Mouse (Mus musculus) monocyte, adult 5-6 weeks (primary cell): ENCODE data around the gene Cdh8. TPM values are rescaled to one million over a fixed set of nuclear protein-coding genes. Genes with fewer than 3 reads are reported as not detected.

ENCODE experiments used
- ATAC-seq: fragments of 153-309, 156-312 bp; replicated peaks from 2 replicates; pipeline ENCODE4 v1.8.0; 2017; ENCODE audit warnings: mild to moderate bottlenecking; ENCODE audit not compliant: low TSS enrichment, insufficient number of reproducible peaks, severe bottlenecking, poor library complexity, low FRiP score
- total RNA-seq: library from RNA; stranded (forward); fragments of 200-1000, 200-491, 200-594 nt; gene quantifications from 3 replicates; pipeline ENCODE4 v1.2.3, GENCODE M21; 2017

Cdh8 gene
- 0.29 TPM in 1 of 3 replicates, not detected in the others for total RNA-seq

- no peak for ATAC-seq
Observed at GRCm38 (mm10) chr8:99415966-99416781, at the start of gene Cdh8. Cdh8 (minus strand) TSS chr8:99416471.

DNA sequence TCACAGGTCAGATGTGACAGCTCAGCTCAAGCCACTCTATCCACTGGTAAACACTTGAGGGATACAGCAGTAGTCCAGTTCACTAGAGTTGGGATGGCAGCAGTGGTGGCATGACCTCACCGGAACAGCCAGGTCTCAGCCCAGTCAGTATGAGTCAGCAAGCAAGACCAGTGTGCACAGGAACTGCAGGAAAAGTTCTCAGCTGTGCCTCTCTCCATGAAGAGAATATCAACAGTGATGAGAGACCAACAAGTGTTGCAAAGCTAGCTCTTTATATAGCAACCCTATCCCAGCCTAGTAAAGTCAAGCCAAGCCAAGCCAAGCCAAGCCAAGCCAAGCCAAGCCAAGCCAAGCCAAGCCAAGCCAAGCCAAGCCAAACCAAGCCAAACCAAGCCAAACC is 30.2 kb upstream of the Cdh8 start:
- ATAC-seq: no peak

DNA sequence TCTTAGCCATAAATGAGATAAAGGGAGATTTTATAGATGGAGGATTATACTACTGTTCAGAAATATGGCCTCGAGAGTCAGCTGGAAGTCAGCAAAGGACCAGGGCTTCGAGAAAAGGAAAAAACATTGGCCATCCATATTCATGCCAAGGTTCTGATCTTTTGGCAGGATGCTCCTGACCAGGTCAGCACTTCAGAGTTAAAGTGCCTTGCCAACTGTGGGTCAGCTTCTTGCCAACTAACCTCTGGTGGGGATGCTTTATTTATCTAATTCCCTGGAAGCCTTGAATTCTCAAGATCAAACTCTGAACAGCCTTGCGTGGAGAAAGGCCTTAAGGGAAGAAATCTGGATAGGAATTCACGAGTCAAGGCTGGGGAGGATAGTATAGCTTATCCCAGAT is 9.6 kb upstream of the Cdh8 start:
- no peak for ATAC-seq

DNA sequence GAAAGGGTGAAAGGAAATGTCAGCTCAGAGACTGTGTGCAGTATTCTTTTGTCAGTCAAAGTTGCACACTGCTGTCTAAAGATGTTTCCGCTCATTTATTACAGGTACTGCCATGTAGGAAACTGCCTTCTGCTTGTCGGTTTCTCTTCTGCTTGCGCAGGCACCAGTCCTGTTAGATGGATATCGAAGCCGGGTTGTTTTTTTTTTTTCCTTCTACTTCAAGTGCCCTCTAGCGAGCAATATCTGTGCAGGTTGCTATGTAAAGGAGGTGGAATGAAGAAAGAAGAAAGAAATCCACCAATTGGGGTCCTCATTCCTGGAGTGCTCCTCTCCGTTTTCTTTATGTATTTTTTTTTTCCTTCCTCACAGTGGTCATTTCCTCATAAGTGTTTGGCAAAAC is 5.2 kb upstream of the Cdh8 start:
- ATAC-seq: no peak

DNA sequence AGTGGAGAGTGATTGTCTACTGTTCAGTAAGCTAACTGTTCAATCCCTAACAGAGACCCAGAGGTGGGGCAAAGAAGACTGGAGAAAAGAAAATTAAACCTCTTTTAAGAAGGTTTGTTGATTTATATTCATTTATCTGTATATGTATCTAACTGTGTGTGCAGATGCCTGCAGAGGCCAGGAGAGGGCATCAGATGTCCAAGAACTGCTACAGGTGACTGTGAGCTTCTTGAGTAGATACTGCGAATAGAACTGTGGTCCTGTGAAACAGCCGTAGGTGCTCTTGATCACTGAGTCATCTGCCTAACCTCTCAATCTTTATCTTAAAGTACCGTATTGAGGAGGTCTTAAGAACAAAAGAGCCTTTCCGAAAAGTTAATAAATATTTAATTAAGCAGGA is 3.5 kb upstream of the Cdh8 start:
- no peak for ATAC-seq

DNA sequence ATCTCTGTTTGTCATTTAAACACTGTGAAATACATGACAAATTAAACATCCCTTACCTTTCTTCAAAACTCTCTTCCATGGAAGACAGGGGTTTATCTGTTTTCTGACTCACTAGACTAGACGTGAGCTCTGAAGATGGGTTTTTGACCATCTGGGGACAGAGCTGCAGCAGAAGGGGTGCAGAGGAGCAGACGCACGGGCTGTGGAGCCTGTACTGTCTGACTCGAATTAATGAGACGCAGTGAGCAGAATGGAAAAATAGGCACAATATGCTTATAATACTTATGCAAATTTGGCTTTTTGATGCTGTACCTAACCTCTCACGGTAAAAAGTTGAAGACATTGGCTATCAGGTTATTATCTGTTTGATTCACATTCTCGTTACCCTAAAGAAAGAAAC is 1.2 kb upstream of the Cdh8 start:
- no peak for ATAC-seq

DNA sequence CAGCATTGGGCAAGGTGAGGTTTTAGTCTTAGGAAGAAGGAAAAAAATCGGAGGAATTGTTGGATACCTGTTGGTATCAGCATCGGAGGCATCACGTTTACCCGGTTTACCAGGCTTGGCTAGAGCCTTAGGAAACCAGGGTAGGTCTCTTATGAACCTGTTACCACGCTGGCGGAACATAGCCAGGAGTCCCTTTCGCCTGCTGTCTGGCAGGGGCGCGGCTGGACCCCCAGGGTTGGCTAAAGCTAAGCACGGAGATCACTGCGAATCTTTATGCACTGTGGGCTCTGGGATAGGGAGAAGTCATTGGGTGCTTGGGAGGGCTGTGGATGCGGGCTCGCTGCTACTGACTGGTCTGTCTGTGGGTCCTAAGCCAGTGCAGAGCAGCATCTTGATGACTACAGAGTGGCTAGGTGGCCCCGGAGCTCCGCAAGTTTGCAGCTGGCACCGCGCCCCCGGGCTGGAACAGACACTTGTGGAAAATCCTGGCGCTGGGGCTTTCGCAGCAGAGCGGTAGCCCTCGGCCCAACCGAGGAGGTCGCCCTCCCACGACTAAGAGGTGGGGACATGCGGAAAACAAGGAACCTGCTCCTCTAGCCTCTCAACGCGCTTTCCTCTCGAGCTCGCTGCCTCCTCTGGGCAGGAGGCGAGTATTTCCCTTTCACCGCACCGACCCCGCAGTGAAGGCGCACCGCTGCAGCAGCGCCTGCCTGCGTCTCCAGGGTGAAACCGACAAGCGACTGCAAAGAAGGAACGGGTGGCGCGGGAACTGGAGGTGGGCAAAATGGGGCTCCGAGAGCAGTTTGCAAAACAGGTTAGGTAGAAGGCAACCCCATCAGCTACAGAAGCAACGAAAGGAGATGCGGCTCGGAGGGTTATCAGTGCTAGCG is 950 bp downstream of the Cdh8 start:
- no peak for ATAC-seq

- ATAC-seq: no peak
Observed at GRCm38 (mm10) chr8:99414483-99414921, 1.8 kb downstream of the Cdh8 start.

- no peak for ATAC-seq
Observed at GRCm38 (mm10) chr8:99413877-99414482, 2.3 kb downstream of the Cdh8 start.

DNA sequence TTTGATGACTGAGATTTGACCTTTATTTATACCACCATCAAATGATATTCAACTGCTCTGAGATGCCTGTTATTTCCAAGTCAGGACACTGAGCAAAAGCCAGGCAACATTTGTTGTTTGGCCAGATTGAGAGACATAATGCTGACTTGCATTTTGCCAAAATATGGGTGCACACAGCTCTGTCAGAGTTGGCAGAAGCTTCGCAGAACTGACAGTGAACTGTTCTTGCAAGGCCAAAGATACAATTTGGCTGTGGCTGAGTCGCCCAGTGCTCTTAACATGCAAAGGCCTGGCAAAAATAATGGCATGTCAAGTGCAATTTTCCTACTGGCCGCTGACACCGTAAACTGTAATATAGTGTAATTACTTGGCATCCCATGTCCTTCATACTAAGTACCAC is 22.4 kb downstream of the Cdh8 start:
- no peak for ATAC-seq

- ATAC-seq: no peak
Observed at GRCm38 (mm10) chr8:99370104-99370503, 46.2 kb downstream of the Cdh8 start.

GRCm38 (mm10) chr8:99369166-99369565 is 47.1 kb downstream of the Cdh8 start:
- no peak for ATAC-seq

GRCm38 (mm10) chr8:99368449-99368848 is 47.8 kb downstream of the Cdh8 start:
- no peak for ATAC-seq

DNA sequence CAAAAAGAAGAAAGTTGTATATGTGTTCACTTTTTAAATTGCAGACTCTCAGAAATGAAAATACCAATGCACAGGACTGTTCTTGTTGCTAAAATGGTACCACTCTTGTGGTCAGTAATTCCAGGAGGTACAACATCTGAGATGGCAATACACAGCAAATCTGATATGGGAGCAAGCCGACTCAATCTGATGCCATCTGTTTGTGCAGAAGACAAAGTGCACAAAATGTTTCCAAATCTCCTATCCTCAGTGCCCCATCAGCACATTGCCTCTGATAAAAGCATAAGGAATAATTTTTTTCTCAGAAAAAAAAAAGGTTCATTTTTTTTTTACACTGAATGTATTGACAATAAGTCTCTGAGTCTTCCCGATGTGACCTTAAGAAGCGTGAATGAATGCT is 62.3 kb downstream of the Cdh8 start:
- no peak for ATAC-seq

DNA sequence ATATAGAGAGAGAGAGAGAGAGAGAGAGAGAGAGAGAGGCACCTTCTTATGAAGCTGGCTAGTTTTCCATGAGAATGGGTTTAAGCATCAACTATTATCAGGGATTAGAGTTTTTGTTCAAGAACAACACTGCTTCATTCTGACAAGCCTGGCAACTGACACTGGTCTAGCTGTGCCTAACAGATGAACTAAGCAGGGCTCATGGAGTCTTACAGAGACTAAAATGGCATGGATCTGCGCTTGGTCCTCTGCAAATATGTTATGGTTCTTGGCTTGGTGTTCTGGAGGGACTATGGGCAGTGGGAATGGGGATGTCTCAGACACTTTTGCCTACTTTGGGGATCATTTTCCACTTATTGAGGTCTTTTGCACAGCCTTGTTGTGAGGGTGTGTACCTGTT is 63.0 kb downstream of the Cdh8 start:
- no peak for ATAC-seq

- no peak for ATAC-seq
Observed at GRCm38 (mm10) chr8:99349456-99349855, 66.8 kb downstream of the Cdh8 start.

- no peak for ATAC-seq
Observed at GRCm38 (mm10) chr8:99348618-99349017, 67.7 kb downstream of the Cdh8 start.

GRCm38 (mm10) chr8:99339310-99339709 is 77.0 kb downstream of the Cdh8 start:
- no peak for ATAC-seq

- no peak for ATAC-seq
Observed at GRCm38 (mm10) chr8:99327559-99327958, 88.7 kb downstream of the Cdh8 start.
